ENCODE assay signal across 17 mouse cellular contexts in the genomic region with DNA sequence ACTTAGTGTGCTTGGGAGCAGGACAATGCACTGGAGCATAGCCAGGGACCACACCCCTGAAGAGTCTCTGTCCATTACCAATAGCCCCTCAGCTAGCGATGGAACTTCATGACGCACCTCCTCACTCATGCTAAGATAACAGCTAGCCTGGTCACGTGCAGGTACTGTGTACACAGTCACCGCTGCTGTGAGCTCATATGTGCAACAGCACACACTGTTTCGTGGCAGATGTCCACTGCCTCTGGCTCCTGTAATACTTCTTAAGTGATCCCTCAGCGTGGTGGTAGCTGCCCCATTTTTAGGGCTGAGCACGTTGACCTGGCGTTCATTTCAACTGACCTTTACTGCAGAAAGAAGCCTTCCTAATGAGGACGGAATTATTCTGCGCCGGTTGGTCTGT.
A peak's percentile ranks its signal among the peaks of the same experiment; 100 is the strongest.
DNase-seq lines count a peak whose midpoint lies in the region; ATAC-seq lines count a peak whose summit lies in the region.
"Had no signal": no experiment of that assay in that cellular context is flagged by ENCODE, and none has a peak within 500 bp of the region (broad histone marks: within the 10 kb centered on the region; RNA-seq: fewer than 3 reads in every experiment).

No protein-coding gene starts in this region.

- no peaks in the 10 kb centered on the region for H3K36me3 ChIP-seq in hindbrain, embryonic 12.5 days
- H3K36me3 ChIP-seq in hindbrain, embryonic 10.5 days, result no peaks in the 10 kb centered on the region
- no peaks in the 10 kb centered on the region for H3K36me3 ChIP-seq in midbrain, embryonic 13.5 days
- no peaks in the 10 kb centered on the region for H3K36me3 ChIP-seq in midbrain, embryonic 10.5 days
- no peaks in the 10 kb centered on the region for H3K36me3 ChIP-seq in forebrain, embryonic 16.5 days (ENCODE audit: control insufficient read depth, insufficient read depth)
- no peaks in the 10 kb centered on the region for H3K36me3 ChIP-seq in stomach, embryonic 15.5 days
- H3K36me3 ChIP-seq: heart, embryonic 12.5 days; limb, embryonic 15.5 days had no signal

- H3K4me3 ChIP-seq in hindbrain, embryonic 12.5 days, result no peak overlapping the region
- no peak overlapping the region for H3K4me3 ChIP-seq in hindbrain, embryonic 10.5 days
- H3K4me3 ChIP-seq in midbrain, embryonic 13.5 days (replicated peaks), result no peak overlapping the region
- H3K4me3 ChIP-seq in midbrain, embryonic 10.5 days, result no peak overlapping the region
- H3K4me3 ChIP-seq in forebrain, embryonic 16.5 days (replicated peaks; ENCODE audit: low read length), result no peak overlapping the region
- H3K4me3 ChIP-seq in stomach, embryonic 15.5 days (replicated peaks), result no peak overlapping the region
- H3K4me3 ChIP-seq: heart, embryonic 12.5 days; limb, embryonic 15.5 days had no signal

- no peaks in the 10 kb centered on the region for H3K9me3 ChIP-seq in hindbrain, embryonic 12.5 days (replicated peaks)
- H3K9me3 ChIP-seq in hindbrain, embryonic 10.5 days, result no peaks in the 10 kb centered on the region
- no peaks in the 10 kb centered on the region for H3K9me3 ChIP-seq in midbrain, embryonic 13.5 days
- no peaks in the 10 kb centered on the region for H3K9me3 ChIP-seq in midbrain, embryonic 10.5 days (replicated peaks)
- no peaks in the 10 kb centered on the region for H3K9me3 ChIP-seq in forebrain, embryonic 16.5 days (ENCODE audit: control insufficient read depth, low read length)
- H3K9me3 ChIP-seq in stomach, embryonic 15.5 days, result no peaks in the 10 kb centered on the region
- H3K9me3 ChIP-seq: heart, embryonic 12.5 days; limb, embryonic 15.5 days had no signal

- H3K27me3 ChIP-seq in hindbrain, embryonic 12.5 days, result peaks cover 42% of the 10 kb centered on the region
- peaks cover 82% of the 10 kb centered on the region for H3K27me3 ChIP-seq in hindbrain, embryonic 10.5 days (ENCODE audit: insufficient read depth, poor library complexity, severe bottlenecking)
- peaks cover 85% of the 10 kb centered on the region for H3K27me3 ChIP-seq in midbrain, embryonic 13.5 days
- peaks cover 98% of the 10 kb centered on the region for H3K27me3 ChIP-seq in midbrain, embryonic 10.5 days (ENCODE audit: low read depth, poor library complexity, severe bottlenecking)
- 0 out of 2 replicates have a peak, but pooled peaks cover 2% of the 10 kb centered on the region for H3K27me3 ChIP-seq in forebrain, embryonic 16.5 days (replicated peaks; ENCODE audit: control insufficient read depth, insufficient read depth, low read length)
- H3K27me3 ChIP-seq in stomach, embryonic 15.5 days (replicated peaks), result peaks cover 11% of the 10 kb centered on the region

- H3K27ac ChIP-seq in hindbrain, embryonic 12.5 days, result no peak overlapping the region
- H3K27ac ChIP-seq in hindbrain, embryonic 10.5 days, result no peak overlapping the region
- H3K27ac ChIP-seq in midbrain, embryonic 13.5 days, result no peak overlapping the region
- H3K27ac ChIP-seq in midbrain, embryonic 10.5 days (replicated peaks), result no peak overlapping the region
- no peak overlapping the region for H3K27ac ChIP-seq in forebrain, embryonic 16.5 days (ENCODE audit: low read length)
- no peak overlapping the region for H3K27ac ChIP-seq in stomach, embryonic 15.5 days
- H3K27ac ChIP-seq: limb, embryonic 15.5 days had no signal

- no peak for DNase-seq in hindbrain, embryonic 10.5 days (ENCODE audit: low spot score)
- no peak for DNase-seq in midbrain, embryonic 10.5 days (ENCODE audit: low spot score)
- DNase-seq in embryo, embryonic 9.5 days (ENCODE audit: extremely low spot score), result no peak
- DNase-seq in right cerebral cortex, adult 2 months (ENCODE audit: low spot score in 2 of 2), result no peak
- DNase-seq: adrenal gland, postnatal 36 days; B cell, adult 2 months; cerebellum, adult 11 months; gastrocnemius, postnatal 10 days; kidney, postnatal 4 days; lung, postnatal 4 days; thymus, postnatal 14 days had no signal

- H3K4me2 ChIP-seq in hindbrain, embryonic 12.5 days (replicated peaks), result no peak overlapping the region
- no peak overlapping the region for H3K4me2 ChIP-seq in midbrain, embryonic 13.5 days (replicated peaks)
- H3K4me2 ChIP-seq in forebrain, embryonic 16.5 days (ENCODE audit: low read length), result no peak overlapping the region
- H3K4me2 ChIP-seq in stomach, embryonic 15.5 days, result no peak overlapping the region
- H3K4me2 ChIP-seq: heart, embryonic 12.5 days; limb, embryonic 15.5 days had no signal

- 75% methylated on average over 11 of the region's 11 CpGs for WGBS in hindbrain, embryonic 12.5 days
- 81% methylated on average over 11 of the region's 11 CpGs for WGBS in hindbrain, embryonic 10.5 days
- 67% methylated on average over 11 of the region's 11 CpGs for WGBS in midbrain, embryonic 13.5 days
- 82% methylated on average over 11 of the region's 11 CpGs for WGBS in midbrain, embryonic 10.5 days
- 26% methylated on average over 11 of the region's 11 CpGs for WGBS in forebrain, embryonic 16.5 days
- WGBS in stomach, embryonic 15.5 days, result 68% methylated on average over 11 of the region's 11 CpGs

- peaks cover 8% of the 10 kb centered on the region; the same call in 1 of the 2 replicates for H3K4me1 ChIP-seq in hindbrain, embryonic 12.5 days
- peaks cover 12% of the 10 kb centered on the region for H3K4me1 ChIP-seq in hindbrain, embryonic 10.5 days (replicated peaks)
- peaks cover 19% of the 10 kb centered on the region for H3K4me1 ChIP-seq in midbrain, embryonic 13.5 days (replicated peaks)
- H3K4me1 ChIP-seq in midbrain, embryonic 10.5 days, result peaks cover 22% of the 10 kb centered on the region
- peaks cover 11% of the 10 kb centered on the region for H3K4me1 ChIP-seq in forebrain, embryonic 16.5 days (replicated peaks; ENCODE audit: control insufficient read depth, insufficient read depth, low read length)
- peaks cover 5% of the 10 kb centered on the region; the same call in 1 of the 2 replicates for H3K4me1 ChIP-seq in stomach, embryonic 15.5 days

- no peak overlapping the region for H3K9ac ChIP-seq in hindbrain, embryonic 12.5 days
- H3K9ac ChIP-seq in midbrain, embryonic 13.5 days (replicated peaks), result no peak overlapping the region
- H3K9ac ChIP-seq in forebrain, embryonic 16.5 days (replicated peaks; ENCODE audit: low read depth, low read length), result no peak overlapping the region
- no peak overlapping the region for H3K9ac ChIP-seq in stomach, embryonic 15.5 days
- H3K9ac ChIP-seq: heart, embryonic 12.5 days; limb, embryonic 15.5 days had no signal

- 0 out of 2 replicates have a peak, but pooled peaks have one; percentile 36 for ATAC-seq in hindbrain, embryonic 12.5 days (ENCODE audit: low FRiP score)
- ATAC-seq in midbrain, embryonic 13.5 days, result peak; percentile 67; the same call in 1 of the 2 replicates
- ATAC-seq in forebrain, embryonic 16.5 days, result 0 out of 2 replicates have a peak, but pooled peaks have one; percentile 35
- 0 out of 2 replicates have a peak, but pooled peaks have one; percentile 27 for ATAC-seq in stomach, embryonic 15.5 days (ENCODE audit: insufficient read depth, low FRiP score, low read depth)
